Mouse (Mus musculus) intestine, embryonic 16.5 days (tissue): ENCODE results near the gene Magel2. TPM values are rescaled to one million over a fixed set of nuclear protein-coding genes. Genes with fewer than 3 reads are reported as not detected.

Source experiments
- ATAC-seq: fragments of 200-750 bp; cut with Nextera tagmentation; 2 replicates; pipeline ENCODE4 v1.8.0; 2017; ENCODE audit warnings: moderate TSS enrichment, moderate library complexity
- H3K27ac ChIP-seq: fragments of 300-500 bp; sonication (generic); 2 replicates; pipeline ENCODE4 v1.5.1; 2014; ENCODE audit warnings: mild to moderate bottlenecking, low read length
- H3K27me3 ChIP-seq: fragments of 300-500 bp; sonication (generic); replicated peaks from 2 replicates; pipeline ENCODE4 v1.6.1; 2014; ENCODE audit warnings: low read length, control low read depth, mixed read lengths; ENCODE audit not compliant: control insufficient read depth, insufficient read depth
- H3K36me3 ChIP-seq: fragments of 300-500 bp; sonication (generic); 2 replicates; pipeline ENCODE4 v1.6.1; 2014; ENCODE audit warnings: low read length, control low read depth; ENCODE audit not compliant: control insufficient read depth, insufficient read depth
- H3K4me1 ChIP-seq: fragments of 300-500 bp; sonication (generic); 2 replicates; pipeline ENCODE4 v1.6.1; 2014; ENCODE audit warnings: low read length, control low read depth, mixed read lengths; ENCODE audit not compliant: control insufficient read depth, insufficient read depth
- H3K4me2 ChIP-seq: fragments of 300-500 bp; sonication (generic); 2 replicates; pipeline ENCODE4 v1.6.1; 2014; ENCODE audit warnings: low read depth, low read length, control low read depth
- H3K4me3 ChIP-seq: fragments of 300-500 bp; sonication (generic); 2 replicates; pipeline ENCODE4 v1.5.1; 2014; ENCODE audit warnings: mild to moderate bottlenecking, low read length
- H3K9ac ChIP-seq: fragments of 300-500 bp; sonication (generic); 2 replicates; pipeline ENCODE4 v1.6.1; 2014; ENCODE audit warnings: low read depth, low read length
- H3K9me3 ChIP-seq: fragments of 300-500 bp; sonication (generic); 2 replicates; pipeline ENCODE4 v1.6.1; 2016; ENCODE audit warnings: low read length, control low read depth; ENCODE audit not compliant: control insufficient read depth
- WGBS: fragments of 180-500 bp; shearing (Covaris S2); extraction: QIAGEN DNeasy Blood & Tissue Kit; methylation state at CpG from one replicate; pipeline ENCODE4 v1.1.7; 2014; 5-methylcytosine and 5-hydroxymethylcytosine counted together
- polyA plus RNA-seq: library from polyadenylated mRNA; unstranded; fragments of >200 nt; fragmentation: Nextera tagmentation; extraction: Ambion mirVana; gene quantifications from 2 replicates; pipeline ENCODE4 v1.2.1, GENCODE M21; 2015

Magel2 gene
- polyA plus RNA-seq, 1 experiment from 2014 or later, result 0.59 TPM

- Histone ChIP-seq H3K9ac (peak overlapping the region; percentile 79), H3K4me1 (peaks cover 8% of the 10 kb centered on the region), H3K9me3 (peaks cover 3% of the 10 kb centered on the region; the same call in 1 of the 2 replicates), H3K4me3 (peak overlapping the region; percentile 73), H3K27ac (no peak overlapping the region), H3K27me3 (no peaks in the 10 kb centered on the region), H3K4me2 (peak overlapping the region; percentile 65), H3K36me3 (no peaks in the 10 kb centered on the region)
- ATAC-seq, result peak; percentile 26; the same call in 1 of the 2 replicates
- 60% methylated on average over 17 of the region's 17 CpGs for WGBS
Measured at GRCm38 (mm10) chr7:62419105-62419492, 42.3 kb downstream of the Magel2 start.

DNA sequence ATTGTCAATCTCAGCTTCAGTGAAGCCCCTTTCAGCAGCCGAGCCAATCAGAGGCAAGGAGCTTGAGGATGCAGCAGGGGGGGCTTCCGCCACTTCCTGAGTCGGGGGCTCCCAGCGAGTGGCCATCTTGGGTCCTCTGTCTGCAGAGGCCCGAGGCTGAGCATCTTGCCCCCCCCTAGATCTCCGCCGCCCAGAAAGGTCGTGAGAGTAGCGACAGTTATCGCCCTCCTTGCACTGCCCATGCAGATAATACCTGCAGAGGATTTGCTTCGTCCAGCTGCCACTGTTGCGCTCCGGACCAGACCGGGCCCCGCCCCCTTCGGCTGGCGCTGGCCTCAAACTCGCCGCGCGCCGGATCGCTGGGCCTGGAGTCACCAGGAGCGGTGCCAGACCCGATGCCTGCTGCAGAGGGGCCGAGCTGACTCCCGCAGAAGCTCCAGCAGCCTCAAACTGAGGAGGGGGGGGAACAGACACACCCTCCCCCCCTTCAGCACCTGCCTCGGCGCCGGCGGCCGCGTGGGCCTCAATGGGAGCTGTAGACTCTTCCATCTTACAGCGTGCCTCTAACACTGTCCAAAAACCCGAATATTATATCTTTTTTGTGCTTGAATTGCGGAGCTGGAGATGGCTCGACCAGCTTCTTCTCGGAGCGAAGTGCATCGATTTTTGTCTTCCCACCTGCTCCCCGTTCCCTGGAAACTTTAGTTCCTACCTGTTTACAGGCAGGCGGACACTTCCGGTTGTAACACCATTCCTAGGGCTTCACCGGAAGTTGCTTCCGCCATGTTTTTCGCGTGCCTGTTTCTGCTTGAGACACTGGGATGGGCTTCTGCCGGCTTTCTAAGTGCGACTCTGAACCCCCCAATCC is 42.9 kb downstream of the Magel2 start, which contains the start of gene Mkrn3:
Gene Mkrn3, minus strand, starts transcription at position 647 of the 868 bp plus-strand sequence.
- Histone ChIP-seq H3K4me1 (peaks cover 8% of the 10 kb centered on the region), H3K4me3 (peak within 1 kb of the TSS; percentile 73), H3K9me3 (peaks cover 3% of the 10 kb centered on the region; the same call in 1 of the 2 replicates), H3K36me3 (no peaks in the 10 kb centered on the region), H3K27ac (no peak within 1 kb of the TSS), H3K9ac (peak within 1 kb of the TSS; percentile 79), H3K4me2 (peak within 1 kb of the TSS; percentile 65), H3K27me3 (no peaks in the 10 kb centered on the region)
- peak; percentile 82 for ATAC-seq
- WGBS, result 20% methylated on average over 49 of the region's 49 CpGs

GRCm38 (mm10) chr7:62420566-62420965 is 43.8 kb downstream of the Magel2 start:
- H3K4me2 ChIP-seq, result 0 out of 2 replicates have a peak overlapping the region, but pooled peaks have one; percentile 47
- H3K4me3 ChIP-seq, result no peak overlapping the region; the same call in 1 of the 2 replicates
- H3K9me3 ChIP-seq, result peaks cover 3% of the 10 kb centered on the region; the same call in 1 of the 2 replicates
- no peak overlapping the region for H3K27ac ChIP-seq
- no peaks in the 10 kb centered on the region for H3K36me3 ChIP-seq
- ATAC-seq, result no peak
- H3K27me3 ChIP-seq, result no peaks in the 10 kb centered on the region
- peaks cover 8% of the 10 kb centered on the region for H3K4me1 ChIP-seq
- 66% methylated on average over 6 of the region's 6 CpGs for WGBS
- H3K9ac ChIP-seq, result no peak overlapping the region

DNA sequence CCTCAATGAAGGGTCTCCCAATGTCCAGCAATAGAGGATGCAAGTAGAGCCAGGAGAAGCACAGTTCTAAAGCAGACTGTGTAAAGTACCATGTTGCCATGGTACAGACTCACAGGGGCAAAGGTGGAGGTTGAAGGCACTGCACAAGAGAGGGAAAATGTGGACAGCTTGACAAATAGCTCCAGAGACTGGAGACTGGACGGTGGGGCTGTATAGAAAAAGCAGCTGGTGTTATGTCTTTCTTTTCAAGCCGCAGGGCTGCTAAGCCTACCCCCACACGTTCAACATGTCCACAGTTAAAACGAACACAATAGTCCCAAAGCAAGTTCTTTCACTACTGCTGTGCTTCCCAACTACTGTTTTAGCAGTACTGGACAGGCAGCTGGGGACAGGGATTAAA is 46.4 kb downstream of the Magel2 start:
- H3K9me3 ChIP-seq, result peaks cover 3% of the 10 kb centered on the region; the same call in 1 of the 2 replicates
- no peak overlapping the region for H3K4me2 ChIP-seq
- no peaks in the 10 kb centered on the region for H3K27me3 ChIP-seq
- H3K36me3 ChIP-seq, result no peaks in the 10 kb centered on the region
- ATAC-seq, result no peak
- peaks cover 8% of the 10 kb centered on the region for H3K4me1 ChIP-seq
- H3K4me3 ChIP-seq, result no peak overlapping the region
- 49% methylated on average over 4 of the region's 4 CpGs for WGBS
- no peak overlapping the region for H3K9ac ChIP-seq
- no peak overlapping the region for H3K27ac ChIP-seq

DNA sequence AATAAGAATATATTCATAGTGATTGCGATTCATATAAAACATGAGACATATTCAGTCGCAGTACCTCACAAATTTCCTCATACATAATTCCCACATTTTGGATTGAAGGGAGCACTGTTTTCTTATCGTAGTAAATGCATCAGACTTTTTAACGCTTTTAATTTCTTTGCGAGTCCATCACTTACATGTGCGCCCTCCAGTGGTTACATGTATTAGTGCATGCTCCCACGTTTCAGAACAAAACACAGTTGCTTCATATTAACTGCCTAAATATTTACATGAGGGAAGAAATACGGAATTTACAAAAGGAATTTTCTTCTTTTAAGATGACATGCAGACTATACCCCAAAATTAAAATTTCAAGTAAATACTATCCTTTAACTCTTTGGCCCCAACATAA is 51.5 kb downstream of the Magel2 start:
- no peaks in the 10 kb centered on the region for H3K4me1 ChIP-seq
- H3K27me3 ChIP-seq, result no peaks in the 10 kb centered on the region
- no peak overlapping the region for H3K4me2 ChIP-seq
- no peak overlapping the region for H3K27ac ChIP-seq
- no peak overlapping the region for H3K9ac ChIP-seq
- H3K36me3 ChIP-seq, result no peaks in the 10 kb centered on the region
- WGBS, result 19% methylated on average over 8 of the region's 8 CpGs
- no peak for ATAC-seq
- no peak overlapping the region for H3K4me3 ChIP-seq
- H3K9me3 ChIP-seq, result no peaks in the 10 kb centered on the region

Other genes with a start within 250 kb of the Magel2 start
- 48.6 and 52.0 TPM in 2 replicates for gene Ndn, start 30.4 kb upstream of the Magel2 start, polyA plus RNA-seq
- gene Mkrn3, start 43.1 kb downstream of the Magel2 start, polyA plus RNA-seq, result 2.9 and 3.1 TPM in 2 replicates
- 14.0 and 15.5 TPM in 2 replicates for gene Peg12, start 87.5 kb downstream of the Magel2 start, polyA plus RNA-seq